Mouse (Mus musculus): ENCODE results near the gene Pet100. TPM values are rescaled to one million over a fixed set of nuclear protein-coding genes. Genes with fewer than 3 reads are reported as not detected.

Pet100 gene
- total RNA-seq, 2 experiments from 2014 or later = 131 to 285 TPM

DNA sequence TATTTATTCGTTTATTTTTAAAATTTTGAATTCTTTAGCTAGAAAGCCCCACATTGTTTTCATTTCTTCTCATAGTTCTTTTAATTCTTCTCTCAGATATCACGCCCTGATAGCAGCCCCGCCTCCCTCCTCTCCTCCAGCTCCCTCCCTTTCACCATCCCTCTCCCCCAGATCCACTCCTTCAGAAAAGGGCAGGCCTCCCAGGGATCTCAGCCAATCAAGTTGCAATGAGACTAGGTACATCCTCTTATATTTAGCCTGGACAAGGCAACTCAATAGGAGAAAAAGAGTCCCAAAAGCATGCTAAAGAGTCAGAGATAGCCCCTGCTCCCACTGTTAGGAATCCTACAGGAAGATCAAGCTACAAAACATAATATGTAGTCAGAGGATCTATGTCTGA, 53.3 kb downstream of the Pet100 start:
- no peak for ATAC-seq (replicated peaks; ENCODE audit: poor library complexity)

Other genes with a start within 250 kb of the Pet100 start
- gene Arhgef18, start 228.5 kb upstream of the Pet100 start, total RNA-seq (2015) = 22.6 and 28.9 TPM in 2 replicates
- gene Arhgef18, start 228.5 kb upstream of the Pet100 start, total RNA-seq (2017) = 22.9 and 25.5 TPM in 2 replicates
- 0.83 and 2.5 TPM in 2 replicates for gene Pex11g, start 153.9 kb upstream of the Pet100 start, total RNA-seq (2015)
- 0.79 and 3.8 TPM in 2 replicates for gene Pex11g, start 153.9 kb upstream of the Pet100 start, total RNA-seq (2017)
- 0.17 TPM in 1 of 2 replicates, not detected in the other for gene Tex45, start 150.7 kb upstream of the Pet100 start, total RNA-seq (2015)
- gene Tex45, start 150.7 kb upstream of the Pet100 start, total RNA-seq (2017) = 0.21 TPM in 1 of 2 replicates, not detected in the other
- gene Zfp358, start 128.4 kb upstream of the Pet100 start, total RNA-seq (2015) = 9.3 and 12.3 TPM in 2 replicates
- 4.6 and 7.0 TPM in 2 replicates for gene Zfp358, start 128.4 kb upstream of the Pet100 start, total RNA-seq (2017)
- 13.6 and 20.5 TPM in 2 replicates for gene Mcoln1, start 121.1 kb upstream of the Pet100 start, total RNA-seq (2015)
- 20.1 and 23.0 TPM in 2 replicates for gene Mcoln1, start 121.1 kb upstream of the Pet100 start, total RNA-seq (2017)
- gene Pnpla6, start 106.2 kb upstream of the Pet100 start, total RNA-seq (2015) = 13.8 and 16.8 TPM in 2 replicates
- gene Pnpla6, start 106.2 kb upstream of the Pet100 start, total RNA-seq (2017) = 14.0 and 17.7 TPM in 2 replicates
- 1.0 TPM in 1 of 2 replicates, not detected in the other for gene C330021F23Rik, start 53.6 kb upstream of the Pet100 start, total RNA-seq (2015)
- gene C330021F23Rik, start 53.6 kb upstream of the Pet100 start, total RNA-seq (2017) = not detected in 2 replicates
- gene Camsap3, start 34.3 kb upstream of the Pet100 start, total RNA-seq (2015) = 0.32 and 0.37 TPM in 2 replicates
- 0.21 and 0.27 TPM in 2 replicates for gene Camsap3, start 34.3 kb upstream of the Pet100 start, total RNA-seq (2017)
- gene Xab2, start 232 bp upstream of the Pet100 start, total RNA-seq (2015) = 16.5 and 20.1 TPM in 2 replicates
- 55.5 and 56.5 TPM in 2 replicates for gene Xab2, start 232 bp upstream of the Pet100 start, total RNA-seq (2017)
- not detected in 2 replicates for gene Pcp2, start 4.0 kb downstream of the Pet100 start, total RNA-seq (2015)
- not detected in 2 replicates for gene Pcp2, start 4.0 kb downstream of the Pet100 start, total RNA-seq (2017)
- 113 and 143 TPM in 2 replicates for gene Stxbp2, start 9.4 kb downstream of the Pet100 start, total RNA-seq (2015)
- gene Stxbp2, start 9.4 kb downstream of the Pet100 start, total RNA-seq (2017) = 93.7 and 166 TPM in 2 replicates
- 0.56 TPM in 1 of 2 replicates, not detected in the other for gene Retn, start 34.2 kb downstream of the Pet100 start, total RNA-seq (2015)
- not detected in 2 replicates for gene Retn, start 34.2 kb downstream of the Pet100 start, total RNA-seq (2017)
- gene Mcemp1, start 44.2 kb downstream of the Pet100 start, total RNA-seq (2015) = 21.5 and 30.3 TPM in 2 replicates
- 16.0 TPM in 2 replicates for gene Mcemp1, start 44.2 kb downstream of the Pet100 start, total RNA-seq (2017)
- gene Fcor, start 50.8 kb downstream of the Pet100 start, total RNA-seq (2015) = 22.6 and 25.4 TPM in 2 replicates
- 10.5 and 15.2 TPM in 2 replicates for gene Fcor, start 50.8 kb downstream of the Pet100 start, total RNA-seq (2017)
- 19.6 and 22.8 TPM in 2 replicates for gene Trappc5, start 54.8 kb downstream of the Pet100 start, total RNA-seq (2015)
- 37.7 and 38.5 TPM in 2 replicates for gene Trappc5, start 54.8 kb downstream of the Pet100 start, total RNA-seq (2017)
- not detected in 2 replicates for gene Fcer2a, start 72.6 kb downstream of the Pet100 start, total RNA-seq (2015)
- not detected in 2 replicates for gene Fcer2a, start 72.6 kb downstream of the Pet100 start, total RNA-seq (2017)
- gene Clec4g, start 99.1 kb downstream of the Pet100 start, total RNA-seq (2015) = not detected in 2 replicates
- not detected in 2 replicates for gene Clec4g, start 99.1 kb downstream of the Pet100 start, total RNA-seq (2017)
- gene Cd209a, start 127.4 kb downstream of the Pet100 start, total RNA-seq (2015) = 0.35 and 2.1 TPM in 2 replicates
- gene Cd209a, start 127.4 kb downstream of the Pet100 start, total RNA-seq (2017) = 0.37 and 0.84 TPM in 2 replicates
- gene Cd209e, start 232.8 kb downstream of the Pet100 start, total RNA-seq (2015) = not detected in 2 replicates
- gene Cd209e, start 232.8 kb downstream of the Pet100 start, total RNA-seq (2017) = not detected in 2 replicates